Mouse (Mus musculus): Measurements from ENCODE around the gene Tbc1d12.

DNA sequence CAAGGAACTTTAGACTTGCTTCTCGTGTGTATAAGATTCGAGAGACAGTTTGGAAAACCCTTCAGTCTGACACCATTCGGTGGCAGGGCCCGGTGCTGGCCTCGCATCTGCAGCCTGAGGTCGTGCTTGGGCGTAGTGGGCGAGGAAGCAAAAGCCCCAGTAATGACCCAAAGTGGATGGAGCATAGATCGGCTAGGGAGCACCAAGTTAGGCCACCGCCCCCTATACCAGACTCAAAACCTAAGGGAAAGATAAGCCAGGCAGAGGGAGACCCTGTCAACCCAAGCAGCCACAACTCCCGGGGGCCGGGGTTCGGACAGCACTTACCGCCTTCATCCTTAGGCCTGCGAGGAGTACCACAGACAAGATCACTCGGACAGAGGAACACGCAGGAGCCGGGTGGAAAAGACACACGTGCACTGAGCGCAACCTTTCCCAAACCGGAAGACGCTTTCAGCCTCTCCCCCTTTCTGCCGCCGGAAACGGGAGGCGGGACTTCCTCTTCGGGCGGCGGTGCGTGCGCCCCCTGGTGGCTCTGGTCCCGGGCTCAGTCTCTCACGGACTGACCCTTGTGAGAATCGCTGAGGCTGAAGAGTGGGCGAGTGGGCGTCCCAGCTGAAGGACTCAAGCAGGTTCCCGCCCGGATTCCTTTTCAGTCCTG, 17.5 kb upstream of the Tbc1d12 start, which contains the start of gene Noc3l:
- TF ChIP-seq GATA1 (IDR thresholded peaks at IDR 0.05; ENCODE audit: borderline replicate concordance, low read length): no peak
- TF ChIP-seq FLI1 (IDR thresholded peaks at IDR 0.05; ENCODE audit: low read length): peak; percentile 93
